In the genomic region with DNA sequence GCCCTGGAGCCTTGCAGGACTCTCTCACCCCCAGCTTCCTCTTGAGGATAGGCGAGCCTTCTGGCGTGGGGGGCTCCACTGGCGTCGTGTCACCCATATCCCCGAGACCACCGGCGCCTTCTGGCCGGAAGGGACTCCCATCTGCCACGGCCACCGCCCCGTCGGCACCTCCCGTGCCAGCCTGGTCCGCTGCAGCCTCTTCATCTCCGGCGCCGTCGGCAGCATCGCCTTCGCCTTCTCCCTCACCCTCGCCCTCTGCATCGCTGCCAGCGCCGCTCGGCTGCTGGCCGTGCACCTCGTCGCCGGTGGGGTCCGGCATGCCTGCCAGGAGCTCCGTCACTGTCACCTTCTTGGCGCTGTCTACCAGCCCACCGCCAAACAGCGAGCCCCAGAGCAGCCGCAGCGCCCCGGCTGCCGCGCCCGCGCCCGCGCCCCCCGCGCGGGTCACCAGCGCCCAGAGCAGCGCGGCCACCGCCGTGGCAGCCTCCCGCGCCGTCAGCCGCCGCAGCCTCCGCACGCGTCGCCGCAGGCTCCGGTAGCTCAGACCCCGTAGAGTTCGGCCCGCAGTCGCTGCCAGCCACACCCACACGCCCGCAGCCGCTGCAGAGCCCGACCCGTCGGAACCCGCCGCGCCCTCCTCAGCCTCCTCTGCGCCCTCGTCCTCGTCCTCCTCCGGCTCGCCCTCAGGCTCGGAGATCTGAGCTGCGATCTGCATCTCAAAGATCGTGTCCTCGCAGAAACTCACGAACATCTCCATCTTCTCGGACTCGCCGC, we compare ENCODE assay signal across 8 mouse cellular contexts. TPM values are rescaled to one million over a fixed set of nuclear protein-coding genes. Genes with fewer than 3 reads are reported as not detected.
DNase-seq lines count a peak whose midpoint lies in the region; ATAC-seq lines count a peak whose summit lies in the region.

No protein-coding gene starts in this region.

- H3K9ac ChIP-seq in heart, embryonic 14.5 days (ENCODE audit: low read length), result peak overlapping the region; percentile 52; the same call in 1 of the 2 replicates
- peak overlapping the region; percentile 49 for H3K9ac ChIP-seq in hindbrain, embryonic 12.5 days
- H3K9ac ChIP-seq in midbrain, embryonic 15.5 days, result peak overlapping the region; percentile 23

- H3K9me3 ChIP-seq in heart, embryonic 14.5 days (ENCODE audit: control insufficient read depth, low read length), result 0 out of 2 replicates have a peak, but pooled peaks cover 4% of the 10 kb centered on the region
- peaks cover 6% of the 10 kb centered on the region; the same call in 1 of the 2 replicates for H3K9me3 ChIP-seq in hindbrain, embryonic 12.5 days (replicated peaks)
- no peaks in the 10 kb centered on the region; the same call in 1 of the 2 replicates for H3K9me3 ChIP-seq in midbrain, embryonic 15.5 days

- no peak for ATAC-seq in heart, embryonic 14.5 days (ENCODE audit: insufficient number of reproducible peaks, insufficient read depth, low FRiP score, low read depth)
- ATAC-seq in hindbrain, embryonic 12.5 days (ENCODE audit: low FRiP score), result no peak
- no peak for ATAC-seq in midbrain, embryonic 15.5 days (replicated peaks)
- no peak for ATAC-seq in erythroid progenitor cell, adult 5-6 weeks (replicated peaks; ENCODE audit: low FRiP score, poor library complexity, severe bottlenecking)
- no peak for ATAC-seq in frontal cortex, adult (ENCODE audit: low TSS enrichment)

- H3K4me2 ChIP-seq in heart, embryonic 14.5 days (ENCODE audit: low read length), result peak overlapping the region; percentile 75
- H3K4me2 ChIP-seq in hindbrain, embryonic 12.5 days (replicated peaks), result peak overlapping the region; percentile 69
- H3K4me2 ChIP-seq in midbrain, embryonic 15.5 days, result peak overlapping the region; percentile 61

- H3K36me3 ChIP-seq in heart, embryonic 14.5 days (ENCODE audit: control insufficient read depth, insufficient read depth, low read length), result no peaks in the 10 kb centered on the region
- no peaks in the 10 kb centered on the region for H3K36me3 ChIP-seq in hindbrain, embryonic 12.5 days
- H3K36me3 ChIP-seq in midbrain, embryonic 15.5 days (replicated peaks), result no peaks in the 10 kb centered on the region

- no peak for DNase-seq in heart, postnatal 4 days
- peak; percentile 72 for DNase-seq in ZHBTc4 (ENCODE audit: low read depth, low spot score)
- DNase-seq in gastrocnemius, postnatal 4 days (ENCODE audit: low spot score in 2 of 2), result no peak

- H3K27me3 ChIP-seq in heart, embryonic 14.5 days (ENCODE audit: control insufficient read depth, insufficient read depth, low read length), result peaks cover 45% of the 10 kb centered on the region
- H3K27me3 ChIP-seq in hindbrain, embryonic 12.5 days, result peaks cover 53% of the 10 kb centered on the region
- H3K27me3 ChIP-seq in midbrain, embryonic 15.5 days (replicated peaks), result peaks cover 40% of the 10 kb centered on the region

- 4% methylated on average over 85 of the region's 88 CpGs for WGBS in heart, embryonic 14.5 days
- WGBS in hindbrain, embryonic 12.5 days, result 6% methylated on average over 65 of the region's 88 CpGs
- WGBS in midbrain, embryonic 15.5 days, result 4% methylated on average over 81 of the region's 88 CpGs

- H3K4me1 ChIP-seq in heart, embryonic 14.5 days (ENCODE audit: control insufficient read depth in 2 of 2, insufficient read depth in 2 of 2, low read length in 2 of 2), result peaks cover 0 to 8% of the 10 kb centered on the region in 2 experiments; a peak in 1 of 4 replicates
- peaks cover 8% of the 10 kb centered on the region for H3K4me1 ChIP-seq in hindbrain, embryonic 12.5 days
- peaks cover 8% of the 10 kb centered on the region for H3K4me1 ChIP-seq in midbrain, embryonic 15.5 days

- peak overlapping the region; percentile 36 to 41 for H3K4me3 ChIP-seq in heart, embryonic 14.5 days (ENCODE audit: control insufficient read depth in 1 of 2, insufficient read depth in 1 of 2, low read depth in 1 of 2, low read length in 2 of 2)
- peak overlapping the region; percentile 44 for H3K4me3 ChIP-seq in hindbrain, embryonic 12.5 days
- peak overlapping the region; percentile 38 for H3K4me3 ChIP-seq in midbrain, embryonic 15.5 days

- no peak overlapping the region for H3K27ac ChIP-seq in heart, embryonic 14.5 days (replicated peaks in 1 of 2; ENCODE audit: control insufficient read depth in 1 of 2, insufficient read depth in 1 of 2, low read depth in 2 of 2, low read length in 2 of 2)
- no peak overlapping the region for H3K27ac ChIP-seq in hindbrain, embryonic 12.5 days
- no peak overlapping the region for H3K27ac ChIP-seq in midbrain, embryonic 15.5 days

RNA-seq across cellular contexts. Expression of a gene that starts 37.8 kb away (rescaled TPM):
- polyA plus RNA-seq in heart, embryonic 14.5 days (2014; fragmentation: Nextera tagmentation; extraction: Ambion mirVana), result 2.8 and 3.3 TPM in 2 replicates
- 1 to 10 TPM; 1.6 to 2.0 TPM for total RNA-seq in heart, postnatal 4 days (2021)
- 4.9 and 5.4 TPM in 2 replicates for polyA plus RNA-seq in hindbrain, embryonic 12.5 days (2016; fragmentation: Nextera tagmentation; extraction: Ambion mirVana)
- polyA plus RNA-seq in midbrain, embryonic 15.5 days (2015; fragmentation: Nextera tagmentation; extraction: Ambion mirVana), result 8.5 and 11.4 TPM in 2 replicates
- 13.0 and 23.1 TPM in 2 replicates for total RNA-seq in erythroid progenitor cell, adult 5-6 weeks (2015; ENCODE audit: low replicate concordance)
- total RNA-seq in erythroid progenitor cell, adult 5-6 weeks (2017; ENCODE audit: low replicate concordance), result 7.3 and 7.9 TPM in 2 replicates
- total RNA-seq in gastrocnemius, postnatal 4 days (2021), result 1 to 10 TPM; 1.3 to 1.6 TPM

RNA-seq across cellular contexts. Expression of a gene that starts 38.0 kb away (rescaled TPM):
- 286 and 319 TPM in 2 replicates for polyA plus RNA-seq in heart, embryonic 14.5 days (2014; fragmentation: Nextera tagmentation; extraction: Ambion mirVana)
- 100 to 1,000 TPM; 205 to 208 TPM for total RNA-seq in heart, postnatal 4 days (2021)
- polyA plus RNA-seq in hindbrain, embryonic 12.5 days (2016; fragmentation: Nextera tagmentation; extraction: Ambion mirVana), result 298 and 331 TPM in 2 replicates
- 269 and 284 TPM in 2 replicates for polyA plus RNA-seq in midbrain, embryonic 15.5 days (2015; fragmentation: Nextera tagmentation; extraction: Ambion mirVana)
- total RNA-seq in erythroid progenitor cell, adult 5-6 weeks (2015; ENCODE audit: low replicate concordance), result 83.8 and 161 TPM in 2 replicates
- total RNA-seq in erythroid progenitor cell, adult 5-6 weeks (2017; ENCODE audit: low replicate concordance), result 81.5 and 115 TPM in 2 replicates
- 100 to 1,000 TPM; 191 to 212 TPM for total RNA-seq in gastrocnemius, postnatal 4 days (2021)

RNA-seq across cellular contexts. Expression of a gene that starts 57.5 kb away (rescaled TPM):
- polyA plus RNA-seq in heart, embryonic 14.5 days (2014; fragmentation: Nextera tagmentation; extraction: Ambion mirVana), result 221 and 228 TPM in 2 replicates
- total RNA-seq in heart, postnatal 4 days (2021), result 100 to 1,000 TPM; 224 to 231 TPM
- 194 and 200 TPM in 2 replicates for polyA plus RNA-seq in hindbrain, embryonic 12.5 days (2016; fragmentation: Nextera tagmentation; extraction: Ambion mirVana)
- polyA plus RNA-seq in midbrain, embryonic 15.5 days (2015; fragmentation: Nextera tagmentation; extraction: Ambion mirVana), result 140 and 143 TPM in 2 replicates
- 170 and 189 TPM in 2 replicates for total RNA-seq in erythroid progenitor cell, adult 5-6 weeks (2015; ENCODE audit: low replicate concordance)
- total RNA-seq in erythroid progenitor cell, adult 5-6 weeks (2017; ENCODE audit: low replicate concordance), result 173 and 197 TPM in 2 replicates
- total RNA-seq in gastrocnemius, postnatal 4 days (2021), result 100 to 1,000 TPM; 133 to 160 TPM
